Mouse (Mus musculus) forebrain, embryonic 13.5 days (tissue): ENCODE measurements at regions not wholly inside any gene's neighbourhood (a gene's known extent, or its start where the extent isn't known, plus 50 kb on each side); places are given as distances from the start of the nearest gene placed in this dataset.
A peak's percentile ranks its signal among the peaks of the same experiment; 100 is the strongest.

Source experiments
- ATAC-seq: fragments of 200-750 bp; cut with Nextera tagmentation; 2 replicates; pipeline ENCODE4 v1.8.0; 2017
- H3K27ac ChIP-seq: fragments of 300-500 bp; sonication (generic); 2 replicates; pipeline ENCODE4 v1.5.1; 2015; ENCODE audit warnings: inconsistent platforms, mild to moderate bottlenecking, moderate library complexity
- H3K27me3 ChIP-seq: fragments of 300-500 bp; sonication (generic); 2 replicates; pipeline ENCODE4 v1.6.1; 2015; ENCODE audit warnings: mild to moderate bottlenecking, inconsistent platforms
- H3K36me3 ChIP-seq: fragments of 300-500 bp; sonication (generic); 2 replicates; pipeline ENCODE4 v1.6.1; 2015; ENCODE audit warnings: mild to moderate bottlenecking, inconsistent platforms; ENCODE audit not compliant: poor library complexity, severe bottlenecking
- H3K4me1 ChIP-seq: fragments of 300-500 bp; sonication (generic); 2 replicates; pipeline ENCODE4 v1.6.1; 2015; ENCODE audit warnings: inconsistent platforms
- H3K4me2 ChIP-seq: fragments of 300-500 bp; sonication (generic); 2 replicates; pipeline ENCODE4 v1.6.1; 2015; ENCODE audit warnings: inconsistent platforms, mild to moderate bottlenecking, moderate library complexity
- H3K4me3 ChIP-seq: fragments of 300-500 bp; sonication (generic); 2 replicates; pipeline ENCODE4 v1.5.1; 2015; ENCODE audit warnings: mild to moderate bottlenecking, inconsistent platforms
- H3K9ac ChIP-seq: fragments of 300-500 bp; sonication (generic); 2 replicates; pipeline ENCODE4 v1.6.1; 2015; ENCODE audit warnings: mild to moderate bottlenecking, inconsistent platforms
- H3K9me3 ChIP-seq: fragments of 300-500 bp; sonication (generic); replicated peaks from 2 replicates; pipeline ENCODE4 v1.6.1; 2016; ENCODE audit warnings: inconsistent platforms
- WGBS: fragments of 180-500 bp; shearing (Covaris S2); methylation state at CpG from one replicate; pipeline ENCODE4 v1.1.7; 2015; 5-methylcytosine and 5-hydroxymethylcytosine counted together

DNA sequence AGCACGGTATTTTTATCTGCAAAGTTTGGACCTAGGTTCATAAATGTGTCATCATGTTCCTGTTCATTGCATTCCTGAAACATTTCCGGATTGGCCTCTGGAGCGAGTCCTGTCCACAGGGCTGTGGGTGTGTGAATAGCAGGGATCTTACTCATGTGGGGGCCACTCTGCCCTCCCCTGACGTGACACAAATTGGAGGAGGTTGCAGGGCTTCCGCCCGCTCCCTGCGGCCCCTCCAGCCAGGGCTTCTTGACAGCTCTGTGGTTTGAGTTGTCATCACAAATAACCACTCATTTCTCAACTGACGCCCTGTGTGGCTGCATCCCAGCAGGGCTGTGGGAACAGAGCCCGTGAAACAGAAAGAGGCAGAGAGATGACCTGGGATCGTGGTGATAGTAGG lies 619.9 kb upstream of the Sall1 start:
- WGBS: 85% methylated on average over 10 of the region's 10 CpGs
- Histone ChIP-seq H3K36me3 (no peaks in the 10 kb centered on the region), H3K4me1 (no peaks in the 10 kb centered on the region), H3K9ac (no peak overlapping the region), H3K27me3 (peaks cover 11% of the 10 kb centered on the region; the same call in 1 of the 2 replicates), H3K4me3 (no peak overlapping the region), H3K4me2 (no peak overlapping the region), H3K27ac (no peak overlapping the region), H3K9me3 (no peaks in the 10 kb centered on the region)
- ATAC-seq: no peak

DNA sequence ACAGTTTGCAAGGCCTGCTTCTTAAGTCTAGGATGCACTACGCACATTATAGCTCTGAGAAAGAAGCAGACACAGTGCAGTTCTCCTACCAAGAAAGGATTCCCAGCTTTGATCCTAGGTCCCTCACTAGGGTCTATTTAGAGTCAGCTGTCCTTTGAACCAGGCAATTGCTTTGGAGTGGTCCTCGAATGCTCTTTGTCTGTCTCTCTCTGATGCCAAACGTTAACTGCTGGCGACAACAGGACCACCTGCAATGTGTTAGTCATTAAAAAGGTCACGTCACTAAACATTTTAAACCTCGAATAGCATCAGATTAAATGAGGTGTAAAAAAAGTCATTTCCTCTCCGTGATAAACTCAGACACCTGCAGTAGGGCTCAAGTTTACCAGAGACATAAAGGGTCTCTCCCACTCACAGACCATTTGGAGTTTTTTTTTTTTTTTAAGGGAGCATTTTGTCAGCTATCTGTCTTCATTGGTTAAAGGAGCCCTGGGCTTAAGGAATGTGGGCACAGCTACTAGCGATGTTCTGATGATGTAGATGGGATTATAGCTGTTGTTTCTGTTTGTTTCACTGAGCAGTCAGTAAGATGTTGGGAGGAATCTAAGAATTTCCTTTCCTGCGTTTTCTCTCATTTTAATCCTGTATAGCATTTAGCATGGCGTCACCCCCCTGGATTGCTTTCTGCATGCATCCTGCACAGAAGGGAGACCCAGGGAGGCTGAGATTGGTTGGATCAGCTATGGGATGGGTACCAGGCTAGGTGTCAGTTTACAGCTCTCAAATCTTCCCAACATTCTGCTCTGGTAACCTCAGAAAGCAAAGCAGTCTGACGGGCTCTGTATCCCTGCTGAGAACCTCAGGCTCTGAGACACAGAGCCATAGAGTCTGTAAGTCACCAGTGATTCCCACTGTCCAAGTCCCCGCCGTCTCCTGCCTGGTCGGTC lies 615.3 kb upstream of the Sall1 start:
- Histone ChIP-seq H3K4me2 (no peak overlapping the region), H3K4me1 (peaks cover 14% of the 10 kb centered on the region), H3K27me3 (peaks cover 11% of the 10 kb centered on the region; the same call in 1 of the 2 replicates), H3K4me3 (no peak overlapping the region), H3K9me3 (no peaks in the 10 kb centered on the region), H3K36me3 (no peaks in the 10 kb centered on the region), H3K27ac (no peak overlapping the region), H3K9ac (no peak overlapping the region)
- 25% methylated on average over 14 of the region's 14 CpGs for WGBS
- ATAC-seq: no peak

GRCm38 (mm10) chr8:89655369-89655768 lies 611.4 kb upstream of the Sall1 start:
- H3K27me3 ChIP-seq: peaks cover 9% of the 10 kb centered on the region; the same call in 1 of the 2 replicates
- H3K36me3 ChIP-seq: no peaks in the 10 kb centered on the region
- 0 out of 2 replicates have a peak overlapping the region, but pooled peaks have one; percentile 20 for H3K4me2 ChIP-seq
- H3K9ac ChIP-seq: no peak overlapping the region
- no peaks in the 10 kb centered on the region for H3K9me3 ChIP-seq
- H3K27ac ChIP-seq: no peak overlapping the region
- ATAC-seq: no peak
- H3K4me1 ChIP-seq: peaks cover 14% of the 10 kb centered on the region
- H3K4me3 ChIP-seq: no peak overlapping the region
- WGBS: 58% methylated on average over 14 of the region's 14 CpGs

DNA sequence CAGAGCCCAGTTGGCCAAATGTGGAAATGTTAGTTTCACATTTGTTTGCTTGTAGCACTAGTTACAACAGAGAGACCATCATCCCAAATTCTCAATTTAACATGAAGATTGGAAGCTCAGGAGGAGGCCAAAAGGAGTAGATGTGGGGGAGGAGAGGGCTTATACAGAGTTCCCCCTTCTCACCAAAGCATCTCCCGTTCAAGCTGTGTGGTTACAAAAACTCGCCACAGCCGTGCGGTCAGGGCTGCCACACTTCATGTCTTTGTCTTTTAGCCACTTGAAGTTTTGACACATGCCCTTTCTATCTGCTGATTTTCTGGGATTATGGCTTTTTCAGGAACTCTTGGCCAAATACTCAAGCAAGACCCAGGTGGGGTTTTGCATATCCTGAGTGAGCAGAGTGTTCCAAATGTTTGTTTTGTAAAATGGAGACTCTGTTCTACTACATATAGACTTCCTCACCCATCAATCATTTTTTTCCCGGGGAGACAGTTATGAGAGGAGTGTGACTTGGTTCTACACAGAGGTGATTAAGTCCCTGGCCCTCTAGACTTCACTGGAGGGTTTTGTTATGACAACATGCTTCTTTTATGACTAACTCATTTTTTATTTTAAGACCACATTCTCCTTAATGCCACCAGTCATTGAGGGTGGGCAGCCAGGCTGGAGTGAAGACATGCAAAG lies 605.4 kb upstream of the Sall1 start:
- Histone ChIP-seq H3K27me3 (no peaks in the 10 kb centered on the region), H3K9ac (no peak overlapping the region), H3K9me3 (no peaks in the 10 kb centered on the region), H3K4me1 (peaks cover 1% of the 10 kb centered on the region; the same call in 1 of the 2 replicates), H3K4me3 (no peak overlapping the region), H3K4me2 (no peak overlapping the region), H3K27ac (no peak overlapping the region), H3K36me3 (no peaks in the 10 kb centered on the region)
- 69% methylated on average over 5 of the region's 5 CpGs for WGBS
- no peak for ATAC-seq

GRCm38 (mm10) chr8:89646946-89647345 lies 603.0 kb upstream of the Sall1 start:
- ATAC-seq: no peak
- no peak overlapping the region for H3K4me2 ChIP-seq
- peaks cover 9% of the 10 kb centered on the region for H3K4me1 ChIP-seq
- no peak overlapping the region for H3K4me3 ChIP-seq
- 89% methylated on average over 5 of the region's 5 CpGs for whole genome bisulfite sequencing
- H3K27me3 ChIP-seq: no peaks in the 10 kb centered on the region
- H3K9me3 ChIP-seq: no peaks in the 10 kb centered on the region
- no peaks in the 10 kb centered on the region for H3K36me3 ChIP-seq
- no peak overlapping the region for H3K27ac ChIP-seq
- H3K9ac ChIP-seq: no peak overlapping the region

DNA sequence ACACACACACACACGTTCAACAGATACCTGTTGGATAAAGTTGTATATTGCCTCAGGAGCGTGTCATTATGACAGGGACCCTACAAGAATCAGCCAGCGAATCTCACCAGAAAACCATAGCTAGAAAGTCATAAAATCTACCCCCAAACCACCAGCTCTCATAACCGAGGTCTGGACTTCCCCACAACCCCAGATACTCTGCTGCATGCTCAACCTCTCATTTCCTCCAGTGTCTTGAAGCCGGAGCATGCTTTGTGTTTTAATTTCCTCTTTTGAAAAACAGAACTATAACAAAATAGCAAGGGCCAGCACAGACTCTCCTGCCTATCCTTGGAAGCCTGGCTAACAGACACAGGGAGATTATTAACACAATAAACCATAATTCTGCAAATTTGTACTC lies 597.4 kb upstream of the Sall1 start:
- Histone ChIP-seq H3K36me3 (no peaks in the 10 kb centered on the region), H3K27ac (no peak overlapping the region), H3K27me3 (no peaks in the 10 kb centered on the region), H3K9ac (no peak overlapping the region), H3K9me3 (no peaks in the 10 kb centered on the region), H3K4me2 (no peak overlapping the region), H3K4me3 (no peak overlapping the region), H3K4me1 (peaks cover 9% of the 10 kb centered on the region)
- 87% methylated on average over 5 of the region's 5 CpGs for WGBS
- no peak for ATAC-seq

GRCm38 (mm10) chr8:89634864-89635263 lies 590.9 kb upstream of the Sall1 start:
- Histone ChIP-seq H3K9me3 (no peaks in the 10 kb centered on the region), H3K4me1 (0 out of 2 replicates have a peak, but pooled peaks cover 7% of the 10 kb centered on the region), H3K4me2 (no peak overlapping the region), H3K27me3 (0 out of 2 replicates have a peak, but pooled peaks cover 3% of the 10 kb centered on the region), H3K4me3 (no peak overlapping the region), H3K36me3 (no peaks in the 10 kb centered on the region), H3K27ac (no peak overlapping the region), H3K9ac (no peak overlapping the region)
- ATAC-seq: no peak
- WGBS: 92% methylated on average over 2 of the region's 2 CpGs

DNA sequence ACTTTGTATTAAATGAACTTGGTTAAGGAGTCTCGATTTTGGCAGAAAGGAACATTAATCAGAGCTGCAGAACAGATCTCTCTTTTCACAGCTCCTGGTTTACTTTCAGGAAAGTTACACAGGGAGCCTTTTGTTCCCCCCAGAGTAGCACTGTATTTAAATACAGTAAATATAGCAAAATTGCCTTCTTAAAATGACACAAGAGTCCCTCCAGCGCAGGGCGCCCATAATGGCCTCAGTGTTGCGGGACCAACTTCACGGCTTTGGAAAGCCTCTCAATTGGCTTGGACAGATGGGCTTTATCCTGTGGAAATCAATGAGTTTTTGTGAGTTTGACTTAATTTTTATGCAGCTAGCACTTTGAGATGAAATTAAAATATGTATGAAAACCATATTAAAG lies 588.3 kb upstream of the Sall1 start:
- 31% methylated on average over 5 of the region's 5 CpGs for WGBS
- no peak overlapping the region for H3K27ac ChIP-seq
- H3K27me3 ChIP-seq: peaks cover 6% of the 10 kb centered on the region; the same call in 1 of the 2 replicates
- 0 out of 2 replicates have a peak, but pooled peaks cover 7% of the 10 kb centered on the region for H3K4me1 ChIP-seq
- no peak overlapping the region for H3K4me3 ChIP-seq
- ATAC-seq: no peak
- no peak overlapping the region for H3K4me2 ChIP-seq
- no peak overlapping the region for H3K9ac ChIP-seq
- no peaks in the 10 kb centered on the region for H3K9me3 ChIP-seq
- H3K36me3 ChIP-seq: no peaks in the 10 kb centered on the region

GRCm38 (mm10) chr8:89630540-89630939 lies 586.6 kb upstream of the Sall1 start:
- Histone ChIP-seq H3K9ac (no peak overlapping the region), H3K4me3 (no peak overlapping the region), H3K4me2 (no peak overlapping the region), H3K4me1 (0 out of 2 replicates have a peak, but pooled peaks cover 7% of the 10 kb centered on the region), H3K27ac (no peak overlapping the region), H3K9me3 (no peaks in the 10 kb centered on the region), H3K36me3 (no peaks in the 10 kb centered on the region), H3K27me3 (peaks cover 6% of the 10 kb centered on the region; the same call in 1 of the 2 replicates)
- WGBS: 86% methylated on average over 3 of the region's 3 CpGs
- no peak for ATAC-seq

- no peaks in the 10 kb centered on the region for H3K36me3 ChIP-seq
- no peak overlapping the region for H3K4me2 ChIP-seq
- no peak for ATAC-seq
- H3K9me3 ChIP-seq: no peaks in the 10 kb centered on the region
- H3K4me3 ChIP-seq: no peak overlapping the region
- H3K4me1 ChIP-seq: no peaks in the 10 kb centered on the region
- H3K27me3 ChIP-seq: no peaks in the 10 kb centered on the region
- no peak overlapping the region for H3K27ac ChIP-seq
- no peak overlapping the region for H3K9ac ChIP-seq
- WGBS: 83% methylated on average over 7 of the region's 7 CpGs
These were observed 574.1 kb upstream of the Sall1 start for GRCm38 (mm10) chr8:89618089-89618488.

- no peak overlapping the region for H3K27ac ChIP-seq
- H3K4me1 ChIP-seq: no peaks in the 10 kb centered on the region
- H3K27me3 ChIP-seq: no peaks in the 10 kb centered on the region
- H3K4me2 ChIP-seq: no peak overlapping the region
- H3K36me3 ChIP-seq: no peaks in the 10 kb centered on the region
- H3K9me3 ChIP-seq: no peaks in the 10 kb centered on the region
- no peak overlapping the region for H3K4me3 ChIP-seq
- no peak for ATAC-seq
- 78% methylated on average over 8 of the region's 8 CpGs for WGBS
- H3K9ac ChIP-seq: no peak overlapping the region
These were observed 572.0 kb upstream of the Sall1 start for GRCm38 (mm10) chr8:89615863-89616558.

DNA sequence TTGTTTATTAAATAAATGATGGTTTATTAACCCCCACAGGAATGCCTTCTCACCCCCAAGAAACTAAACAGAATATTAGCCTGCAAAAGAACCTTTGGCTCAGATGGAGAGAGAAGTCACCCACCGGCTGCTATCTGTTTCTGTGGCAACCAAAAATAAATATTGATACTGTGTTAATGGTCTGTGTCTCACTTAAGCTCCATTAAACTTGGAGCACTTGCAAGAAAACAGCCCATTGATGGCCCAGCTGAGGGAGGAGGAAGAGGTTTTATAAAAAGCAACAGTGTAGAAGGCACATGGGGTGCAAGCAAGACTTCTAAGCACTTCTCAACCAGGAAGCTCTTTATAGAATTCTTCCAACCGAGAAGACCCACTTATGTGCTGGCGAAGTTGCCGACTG lies 565.1 kb upstream of the Sall1 start:
- WGBS: 79% methylated on average over 4 of the region's 4 CpGs
- no peaks in the 10 kb centered on the region for H3K36me3 ChIP-seq
- H3K27ac ChIP-seq: no peak overlapping the region
- no peaks in the 10 kb centered on the region for H3K9me3 ChIP-seq
- no peak overlapping the region for H3K4me3 ChIP-seq
- ATAC-seq: no peak
- no peak overlapping the region for H3K4me2 ChIP-seq
- no peaks in the 10 kb centered on the region for H3K4me1 ChIP-seq
- no peaks in the 10 kb centered on the region for H3K27me3 ChIP-seq
- H3K9ac ChIP-seq: no peak overlapping the region
